Mouse (Mus musculus) brain, embryonic 14.5 days (tissue): Measurements from ENCODE around the gene Heatr4.

ENCODE experiments used
- CTCF ChIP-seq: fragments of 200-500 bp; IDR thresholded peaks from 2 replicates; pipeline ENCODE4 v1.5.1; 2012; ENCODE audit warnings: inconsistent platforms, mild to moderate bottlenecking, moderate library complexity, borderline replicate concordance; ENCODE audit not compliant: insufficient read depth, insufficient read length; ENCODE audit errors: extremely low read depth
- POLR2A ChIP-seq: fragments of 200-500 bp; IDR thresholded peaks from 2 replicates; pipeline ENCODE4 v1.6.1; 2012; ENCODE audit warnings: mild to moderate bottlenecking, inconsistent platforms, borderline replicate concordance; ENCODE audit not compliant: poor library complexity, insufficient read depth, insufficient read length, severe bottlenecking; ENCODE audit errors: extremely low read depth

DNA sequence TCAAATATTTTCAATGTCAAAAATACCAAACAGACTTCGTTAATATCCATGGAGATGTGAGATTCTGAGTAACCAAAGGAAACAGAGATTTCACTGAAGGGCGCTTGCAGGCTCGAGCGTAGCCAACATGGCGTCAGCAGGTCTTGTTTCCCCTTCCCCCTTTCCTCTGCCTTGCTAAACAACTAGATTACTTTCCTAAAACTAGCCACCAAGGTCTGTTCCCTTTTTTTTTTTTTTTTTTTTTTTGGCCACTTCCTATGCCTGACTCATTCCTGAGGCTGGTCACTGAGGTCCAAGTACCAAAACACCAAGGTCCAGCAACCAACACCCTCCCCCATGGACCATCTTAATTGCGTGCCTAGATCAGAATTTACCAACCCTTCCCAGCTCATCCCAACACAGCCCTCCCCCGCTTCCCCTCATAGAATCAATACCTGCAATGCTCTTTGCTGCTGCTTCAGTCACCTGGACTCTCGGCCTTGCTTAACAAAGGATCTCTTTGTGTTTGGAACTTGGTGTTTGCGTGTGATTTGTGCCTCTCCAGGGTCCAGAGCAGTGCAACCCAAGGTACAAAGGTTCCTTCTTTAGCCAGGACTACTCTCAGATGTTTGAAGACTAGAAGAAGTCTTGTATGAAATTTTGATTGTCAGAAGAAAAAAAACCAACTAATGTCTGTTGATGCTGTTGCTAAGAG, 38.5 kb upstream of the Heatr4 start:
- TF ChIP-seq CTCF (no peak), POLR2A (no peak)
